Mouse (Mus musculus): ENCODE measurements around the gene Scn1a.

Gene Scn1a

GRCm38 (mm10) chr2:66240334-66240733 lies 200.3 kb downstream of the Scn1a start:
- no peak for DNase-seq

GRCm38 (mm10) chr2:66238886-66239285 lies 201.8 kb downstream of the Scn1a start:
- peak; percentile 67 for DNase-seq

GRCm38 (mm10) chr2:66220954-66221353 lies 219.7 kb downstream of the Scn1a start:
- no peak for DNase-seq
